Mouse (Mus musculus): Measurements from ENCODE around the gene Cyba. TPM values are rescaled to one million over a fixed set of nuclear protein-coding genes. Genes with fewer than 3 reads are reported as not detected.

The Cyba gene
- 52.5 and 57.7 TPM in 2 replicates for polyA plus RNA-seq (2014; fragmentation: Nextera tagmentation; extraction: Ambion mirVana)

- peak; percentile 71 for ATAC-seq (ENCODE audit: insufficient read depth, low FRiP score, low TSS enrichment)
- no peaks in the 10 kb centered on the region for H3K27me3 ChIP-seq (ENCODE audit: control insufficient read depth, insufficient read depth, low read length)
- no peaks in the 10 kb centered on the region for H3K9me3 ChIP-seq (ENCODE audit: control insufficient read depth, low read length)
- H3K9ac ChIP-seq (ENCODE audit: low read length) = peak within 1 kb of the TSS; percentile 70
- peaks cover 11% of the 10 kb centered on the region for H3K36me3 ChIP-seq (ENCODE audit: control insufficient read depth, insufficient read depth, low read length)
- peak; percentile 59 for DNase-seq (ENCODE audit: low spot score)
- 5% methylated on average over 45 of the region's 45 CpGs for WGBS
- H3K4me2 ChIP-seq (ENCODE audit: low read depth) = peak within 1 kb of the TSS; percentile 80
- no peak within 1 kb of the TSS for H3K27ac ChIP-seq (ENCODE audit: low read depth, low read length)
- peak within 1 kb of the TSS; percentile 38 for H3K4me3 ChIP-seq (ENCODE audit: low read depth, low read length)
- peaks cover 14% of the 10 kb centered on the region for H3K4me1 ChIP-seq (ENCODE audit: control insufficient read depth, insufficient read depth, low read length)
Measured at GRCm38 (mm10) chr8:122432443-122433268, at the start of gene Cyba. TSS of gene Cyba (minus strand) at chr8:122432930.

- H3K27me3 ChIP-seq (ENCODE audit: control insufficient read depth, insufficient read depth, low read length) = no peaks in the 10 kb centered on the region
- H3K4me1 ChIP-seq (ENCODE audit: control insufficient read depth, insufficient read depth, low read length) = no peaks in the 10 kb centered on the region
- no peak overlapping the region for H3K4me3 ChIP-seq (ENCODE audit: low read depth, low read length)
- peaks cover 36% of the 10 kb centered on the region for H3K36me3 ChIP-seq (ENCODE audit: control insufficient read depth, insufficient read depth, low read length)
- no peak overlapping the region for H3K9ac ChIP-seq (ENCODE audit: low read length)
- no peak for DNase-seq (ENCODE audit: low spot score)
- H3K9me3 ChIP-seq (ENCODE audit: control insufficient read depth, low read length) = no peaks in the 10 kb centered on the region
- no peak overlapping the region for H3K27ac ChIP-seq (ENCODE audit: low read depth, low read length)
- no peak overlapping the region for H3K4me2 ChIP-seq (ENCODE audit: low read depth)
- ATAC-seq (ENCODE audit: insufficient read depth, low FRiP score, low TSS enrichment) = no peak
- 94% methylated on average over 8 of the region's 8 CpGs for WGBS
Measured at GRCm38 (mm10) chr8:122482448-122482847, 49.7 kb upstream of the Cyba start.

GRCm38 (mm10) chr8:122475580-122476320, 43.0 kb upstream of the Cyba start, which contains the start of the genes Rnf166 and Ctu2:
TSS of gene Rnf166 (minus strand) at chr8:122476064.
TSS of gene Ctu2 (plus strand) at chr8:122476143.
- Histone ChIP-seq H3K9me3 (ENCODE audit: control insufficient read depth, low read length) (no peaks in the 10 kb centered on the region), H3K9ac (ENCODE audit: low read length) (peak within 1 kb of the TSS; percentile 89), H3K36me3 (ENCODE audit: control insufficient read depth, insufficient read depth, low read length) (peaks cover 10% of the 10 kb centered on the region), H3K4me3 (ENCODE audit: low read depth, low read length) (peak within 1 kb of the TSS; percentile 89), H3K4me1 (ENCODE audit: control insufficient read depth, insufficient read depth, low read length) (peaks cover 11% of the 10 kb centered on the region), H3K27ac (ENCODE audit: low read depth, low read length) (no peak within 1 kb of the TSS), H3K4me2 (ENCODE audit: low read depth) (peak within 1 kb of the TSS; percentile 94), H3K27me3 (ENCODE audit: control insufficient read depth, insufficient read depth, low read length) (no peaks in the 10 kb centered on the region)
- under 1% methylated on average over 100 of the region's 103 CpGs for WGBS
- DNase-seq (ENCODE audit: low spot score) (peak; percentile 95), ATAC-seq (ENCODE audit: insufficient read depth, low FRiP score, low TSS enrichment) (peak; percentile 96)

GRCm38 (mm10) chr8:122474951-122475560, 42.3 kb upstream of the Cyba start:
- 22% methylated on average over 16 of the region's 16 CpGs for WGBS
- Histone ChIP-seq H3K27ac (ENCODE audit: low read depth, low read length) (no peak overlapping the region), H3K4me2 (ENCODE audit: low read depth) (peak overlapping the region; percentile 94), H3K36me3 (ENCODE audit: control insufficient read depth, insufficient read depth, low read length) (peaks cover 10% of the 10 kb centered on the region), H3K9me3 (ENCODE audit: control insufficient read depth, low read length) (no peaks in the 10 kb centered on the region), H3K9ac (ENCODE audit: low read length) (peak overlapping the region; percentile 89), H3K27me3 (ENCODE audit: control insufficient read depth, insufficient read depth, low read length) (no peaks in the 10 kb centered on the region), H3K4me3 (ENCODE audit: low read depth, low read length) (peak overlapping the region; percentile 89), H3K4me1 (ENCODE audit: control insufficient read depth, insufficient read depth, low read length) (peaks cover 11% of the 10 kb centered on the region)
- no peak for ATAC-seq (ENCODE audit: insufficient read depth, low FRiP score, low TSS enrichment)
- no peak for DNase-seq (ENCODE audit: low spot score)

- no peak for ATAC-seq (ENCODE audit: insufficient read depth, low FRiP score, low TSS enrichment)
- no peak for DNase-seq (ENCODE audit: low spot score)
- WGBS = 90% methylated on average over 8 of the region's 8 CpGs
- peaks cover 11% of the 10 kb centered on the region for H3K4me1 ChIP-seq (ENCODE audit: control insufficient read depth, insufficient read depth, low read length)
- H3K4me2 ChIP-seq (ENCODE audit: low read depth) = no peak overlapping the region
- no peak overlapping the region for H3K9ac ChIP-seq (ENCODE audit: low read length)
- no peaks in the 10 kb centered on the region for H3K9me3 ChIP-seq (ENCODE audit: control insufficient read depth, low read length)
- H3K27ac ChIP-seq (ENCODE audit: low read depth, low read length) = no peak overlapping the region
- H3K36me3 ChIP-seq (ENCODE audit: control insufficient read depth, insufficient read depth, low read length) = peaks cover 4% of the 10 kb centered on the region
- H3K4me3 ChIP-seq (ENCODE audit: low read depth, low read length) = no peak overlapping the region
- no peaks in the 10 kb centered on the region for H3K27me3 ChIP-seq (ENCODE audit: control insufficient read depth, insufficient read depth, low read length)
Measured at GRCm38 (mm10) chr8:122473911-122474421, 41.2 kb upstream of the Cyba start.

GRCm38 (mm10) chr8:122470691-122471090, 38.0 kb upstream of the Cyba start:
- H3K9me3 ChIP-seq (ENCODE audit: control insufficient read depth, low read length) = no peaks in the 10 kb centered on the region
- no peak overlapping the region for H3K27ac ChIP-seq (ENCODE audit: low read depth, low read length)
- H3K4me3 ChIP-seq (ENCODE audit: low read depth, low read length) = no peak overlapping the region
- H3K27me3 ChIP-seq (ENCODE audit: control insufficient read depth, insufficient read depth, low read length) = no peaks in the 10 kb centered on the region
- ATAC-seq (ENCODE audit: insufficient read depth, low FRiP score, low TSS enrichment) = no peak
- H3K4me1 ChIP-seq (ENCODE audit: control insufficient read depth, insufficient read depth, low read length) = peaks cover 7% of the 10 kb centered on the region; the same call in 1 of the 2 replicates
- H3K4me2 ChIP-seq (ENCODE audit: low read depth) = no peak overlapping the region
- WGBS = 76% methylated on average over 5 of the region's 5 CpGs
- no peak overlapping the region for H3K9ac ChIP-seq (ENCODE audit: low read length)
- H3K36me3 ChIP-seq (ENCODE audit: control insufficient read depth, insufficient read depth, low read length) = peaks cover 2% of the 10 kb centered on the region
- no peak for DNase-seq (ENCODE audit: low spot score)

- 87% methylated on average over 10 of the region's 10 CpGs for WGBS
Measured at GRCm38 (mm10) chr8:122469965-122470364, 37.2 kb upstream of the Cyba start.

GRCm38 (mm10) chr8:122469407-122469806, 36.7 kb upstream of the Cyba start:
- no peaks in the 10 kb centered on the region for H3K27me3 ChIP-seq (ENCODE audit: control insufficient read depth, insufficient read depth, low read length)
- DNase-seq (ENCODE audit: low spot score) (no peak), ATAC-seq (ENCODE audit: insufficient read depth, low FRiP score, low TSS enrichment) (no peak)
- H3K36me3 ChIP-seq (ENCODE audit: control insufficient read depth, insufficient read depth, low read length) = peaks cover 2% of the 10 kb centered on the region
- no peaks in the 10 kb centered on the region for H3K4me1 ChIP-seq (ENCODE audit: control insufficient read depth, insufficient read depth, low read length)
- H3K4me2 ChIP-seq (ENCODE audit: low read depth) = no peak overlapping the region
- no peaks in the 10 kb centered on the region for H3K9me3 ChIP-seq (ENCODE audit: control insufficient read depth, low read length)
- H3K27ac ChIP-seq (ENCODE audit: low read depth, low read length) = no peak overlapping the region
- no peak overlapping the region for H3K4me3 ChIP-seq (ENCODE audit: low read depth, low read length)
- WGBS = 84% methylated on average over 6 of the region's 6 CpGs
- no peak overlapping the region for H3K9ac ChIP-seq (ENCODE audit: low read length)

More at GRCm38 (mm10) chr8:122469965-122470364, 37.2 kb upstream of the Cyba start:
- no peak overlapping the region for H3K9ac ChIP-seq (ENCODE audit: low read length)
- ATAC-seq (ENCODE audit: insufficient read depth, low FRiP score, low TSS enrichment) (no peak), DNase-seq (ENCODE audit: low spot score) (no peak)
- no peak overlapping the region for H3K4me3 ChIP-seq (ENCODE audit: low read depth, low read length)
- no peak overlapping the region for H3K4me2 ChIP-seq (ENCODE audit: low read depth)
- H3K4me1 ChIP-seq (ENCODE audit: control insufficient read depth, insufficient read depth, low read length) = peaks cover 3% of the 10 kb centered on the region; the same call in 1 of the 2 replicates
- no peak overlapping the region for H3K27ac ChIP-seq (ENCODE audit: low read depth, low read length)
- no peaks in the 10 kb centered on the region for H3K27me3 ChIP-seq (ENCODE audit: control insufficient read depth, insufficient read depth, low read length)
- peaks cover 2% of the 10 kb centered on the region for H3K36me3 ChIP-seq (ENCODE audit: control insufficient read depth, insufficient read depth, low read length)
- H3K9me3 ChIP-seq (ENCODE audit: control insufficient read depth, low read length) = no peaks in the 10 kb centered on the region
